Mouse (Mus musculus) limb, embryonic 11.5 days (tissue): Measurements from ENCODE around the gene Lrrc4. TPM values are rescaled to one million over a fixed set of nuclear protein-coding genes. Genes with fewer than 3 reads are reported as not detected.

ENCODE experiments used
- ATAC-seq: fragments of 200-750 bp; cut with Nextera tagmentation; 2 replicates; pipeline ENCODE4 v1.8.0; 2017; ENCODE audit warnings: low read depth; ENCODE audit not compliant: insufficient number of reproducible peaks, low FRiP score, low TSS enrichment
- DNase-seq: peaks from one replicate; pipeline ENCODE4 v3.0.0-alpha.2; 2015; ENCODE audit warnings: low spot score
- H3K27ac ChIP-seq: fragments of 300-500 bp; sonication (generic); replicated peaks from 2 replicates; pipeline ENCODE4 v1.5.1; 2014; ENCODE audit warnings: low read depth, mild to moderate bottlenecking, low read length
- H3K27me3 ChIP-seq: fragments of 300-500 bp; sonication (generic); 2 replicates; pipeline ENCODE4 v1.6.1; 2014; ENCODE audit warnings: mild to moderate bottlenecking, low read length, mixed read lengths; ENCODE audit not compliant: control insufficient read depth, insufficient read depth
- H3K36me3 ChIP-seq: fragments of 300-500 bp; sonication (generic); 2 replicates; pipeline ENCODE4 v1.6.1; 2014; ENCODE audit warnings: mild to moderate bottlenecking, low read length, moderate library complexity, mixed read lengths; ENCODE audit not compliant: control insufficient read depth, insufficient read depth
- H3K4me1 ChIP-seq: fragments of 300-500 bp; sonication (generic); 2 replicates; pipeline ENCODE4 v1.6.1; 2014; ENCODE audit warnings: low read length, mixed read lengths; ENCODE audit not compliant: control insufficient read depth, insufficient read depth
- H3K4me2 ChIP-seq: fragments of 300-500 bp; sonication (generic); 2 replicates; pipeline ENCODE4 v1.6.1; 2014; ENCODE audit warnings: low read depth, mild to moderate bottlenecking, moderate library complexity; ENCODE audit not compliant: severe bottlenecking
- H3K4me3 ChIP-seq: fragments of 300-500 bp; sonication (generic); 2 replicates; pipeline ENCODE4 v1.5.1; 2014; ENCODE audit warnings: low read depth, low read length
- H3K9ac ChIP-seq: fragments of 300-500 bp; sonication (generic); 2 replicates; pipeline ENCODE4 v1.6.1; 2014; ENCODE audit warnings: mild to moderate bottlenecking, low read length
- H3K9me3 ChIP-seq: fragments of 300-500 bp; sonication (generic); 2 replicates; pipeline ENCODE4 v1.6.1; 2016; ENCODE audit warnings: low read length; ENCODE audit not compliant: control insufficient read depth
- WGBS: fragments of 180-500 bp; shearing (Covaris S2); extraction: QIAGEN DNeasy Blood & Tissue Kit; methylation state at CpG from one replicate; pipeline ENCODE4 v1.1.7; 2014; 5-methylcytosine and 5-hydroxymethylcytosine counted together
- polyA plus RNA-seq: library from polyadenylated mRNA; unstranded; fragments of >200 nt; fragmentation: Nextera tagmentation; extraction: Ambion mirVana; gene quantifications from 2 replicates; pipeline ENCODE4 v1.2.1, GENCODE M21; 2014

Lrrc4 gene
- polyA plus RNA-seq, 1 experiment from 2014 or later, result 0.48 TPM

DNA sequence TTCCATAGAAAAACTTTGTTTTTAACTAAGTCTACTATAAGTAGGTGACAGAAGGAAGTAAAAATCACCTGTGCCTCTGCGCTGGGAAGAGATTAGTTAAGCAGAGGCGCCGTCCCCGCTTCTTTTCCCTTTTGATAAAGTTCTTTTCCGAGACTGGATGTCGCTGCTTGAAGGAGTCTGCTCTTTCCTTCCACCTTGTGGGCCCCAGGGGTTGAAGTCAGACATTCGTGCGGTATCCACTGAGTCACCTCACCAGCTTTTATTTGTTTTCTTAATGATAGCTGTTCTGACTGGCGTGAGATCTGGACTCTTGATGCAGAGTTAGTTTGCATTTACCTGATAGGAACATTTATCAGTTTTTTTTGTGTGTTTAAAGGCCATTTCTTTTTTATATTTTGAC is 96.4 kb downstream of the Lrrc4 start:
- no peak for ATAC-seq
- no peaks in the 10 kb centered on the region for H3K36me3 ChIP-seq
- DNase-seq, result no peak

DNA sequence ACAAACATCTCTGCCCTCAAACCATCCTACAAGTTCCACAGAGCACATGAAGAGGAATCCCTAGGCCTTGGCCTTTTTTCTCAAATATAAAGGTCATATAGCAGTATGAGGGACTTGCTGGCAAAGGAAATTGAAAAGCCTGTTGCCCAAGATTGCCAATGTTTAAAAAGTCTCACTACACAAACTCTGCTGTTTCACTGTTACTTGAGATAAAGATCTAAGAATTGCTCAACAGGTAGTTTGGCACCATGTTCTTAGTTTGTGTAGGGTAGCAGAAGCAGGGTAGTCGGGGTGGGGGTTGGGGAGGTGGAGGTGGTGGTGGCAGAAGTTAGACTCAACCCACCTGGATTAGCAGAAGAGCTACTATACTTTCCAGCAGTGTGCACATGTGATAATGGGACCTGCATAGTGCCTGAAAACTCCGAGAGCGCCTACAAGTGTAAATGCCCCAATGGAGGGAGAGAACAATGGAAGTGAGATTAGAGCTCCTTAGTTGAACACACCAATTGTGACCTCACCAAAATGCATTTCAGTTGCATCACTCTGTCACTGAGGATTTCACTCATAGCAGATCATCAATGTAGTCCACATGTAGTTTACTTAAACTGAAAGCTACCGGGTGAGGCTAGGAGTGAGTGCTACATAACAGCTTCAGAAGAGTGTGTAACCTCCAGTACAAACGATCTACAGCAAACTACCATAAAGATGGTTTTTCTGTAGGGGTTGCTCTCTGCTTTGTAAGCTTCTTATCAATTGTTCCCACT is 97.5 kb downstream of the Lrrc4 start:
- Histone ChIP-seq H3K4me2 (no peak overlapping the region), H3K9me3 (no peaks in the 10 kb centered on the region), H3K4me1 (no peaks in the 10 kb centered on the region), H3K36me3 (no peaks in the 10 kb centered on the region), H3K27ac (no peak overlapping the region), H3K4me3 (no peak overlapping the region), H3K9ac (no peak overlapping the region), H3K27me3 (no peaks in the 10 kb centered on the region)
- DNase-seq (no peak), ATAC-seq (no peak)
- WGBS, result 85% methylated on average over 5 of the region's 5 CpGs

More for the DNA sequence above, 96.4 kb downstream of the Lrrc4 start:
- Histone ChIP-seq H3K27ac (no peak overlapping the region), H3K4me1 (no peaks in the 10 kb centered on the region), H3K27me3 (no peaks in the 10 kb centered on the region), H3K9me3 (no peaks in the 10 kb centered on the region), H3K9ac (no peak overlapping the region), H3K4me3 (no peak overlapping the region), H3K4me2 (no peak overlapping the region)
- WGBS, result 81% methylated on average over 9 of the region's 9 CpGs

DNA sequence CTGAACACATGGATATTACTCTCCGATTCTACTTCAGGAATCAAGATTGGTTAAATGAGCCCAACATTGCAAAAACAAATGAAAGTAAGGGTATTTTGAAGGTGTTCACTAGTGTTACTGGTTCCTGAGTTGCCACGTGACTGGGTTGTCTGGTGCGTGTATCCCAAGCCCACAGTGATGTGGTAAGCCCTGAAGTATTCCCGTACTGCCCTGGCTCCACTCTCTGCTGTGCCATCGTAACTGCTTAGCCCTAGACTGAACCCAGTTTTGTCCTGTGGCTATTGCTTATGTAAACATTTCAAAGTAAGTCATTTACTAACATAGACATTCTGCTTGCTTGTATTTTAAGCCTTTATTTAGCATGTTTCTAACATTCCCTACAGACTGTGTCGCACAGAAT is 100.3 kb downstream of the Lrrc4 start:
- Histone ChIP-seq H3K36me3 (no peaks in the 10 kb centered on the region), H3K4me1 (0 out of 2 replicates have a peak, but pooled peaks cover 2% of the 10 kb centered on the region), H3K4me2 (no peak overlapping the region), H3K27me3 (no peaks in the 10 kb centered on the region), H3K27ac (no peak overlapping the region), H3K9me3 (no peaks in the 10 kb centered on the region), H3K9ac (no peak overlapping the region), H3K4me3 (no peak overlapping the region)
- DNase-seq, result no peak
- 95% methylated on average over 6 of the region's 6 CpGs for WGBS
- no peak for ATAC-seq

DNA sequence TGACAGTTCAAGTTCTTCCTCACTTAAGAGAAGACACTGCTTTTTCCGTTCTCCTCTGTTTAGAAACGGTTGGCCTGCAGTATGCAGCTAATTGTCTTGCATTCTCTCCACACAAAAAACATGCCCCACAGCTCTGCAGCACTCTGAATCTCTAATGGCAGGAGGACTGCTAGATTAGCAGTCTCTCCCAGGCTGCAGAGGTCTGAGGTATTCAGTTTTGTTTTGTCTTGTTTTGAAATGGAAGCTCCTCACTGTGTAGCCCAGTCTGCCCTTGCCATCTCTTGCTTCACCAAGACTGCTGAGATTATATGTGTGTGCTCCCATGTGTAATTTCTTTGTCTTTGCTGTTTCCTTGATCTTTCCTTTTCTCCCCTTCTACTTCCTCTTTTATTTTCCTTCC is 101.9 kb downstream of the Lrrc4 start:
- Histone ChIP-seq H3K27ac (no peak overlapping the region), H3K4me1 (0 out of 2 replicates have a peak, but pooled peaks cover 2% of the 10 kb centered on the region), H3K27me3 (no peaks in the 10 kb centered on the region), H3K9ac (no peak overlapping the region), H3K4me2 (no peak overlapping the region), H3K9me3 (no peaks in the 10 kb centered on the region), H3K36me3 (no peaks in the 10 kb centered on the region), H3K4me3 (no peak overlapping the region)
- ATAC-seq (no peak), DNase-seq (no peak)
- 45% methylated on average over 2 of the region's 2 CpGs for WGBS

DNA sequence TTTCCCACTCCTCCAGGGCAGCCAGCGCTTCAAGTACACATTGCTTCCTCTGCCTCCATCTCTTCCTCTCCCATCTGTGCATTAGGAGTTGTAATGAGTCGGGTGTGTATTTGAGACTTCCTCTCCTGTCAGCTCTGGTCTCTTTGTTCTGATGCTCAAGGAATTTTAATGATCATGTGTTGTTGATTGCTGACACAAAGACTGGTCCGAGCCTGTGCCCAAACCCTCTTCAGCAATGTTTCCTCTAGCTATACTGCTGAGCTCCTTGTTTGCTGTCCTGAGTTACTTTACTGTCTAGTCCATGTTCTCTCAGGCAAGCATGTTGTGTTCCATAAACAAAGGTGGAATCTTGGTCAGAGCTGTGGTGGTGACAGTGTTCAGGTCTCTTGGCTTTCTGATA is 102.3 kb downstream of the Lrrc4 start:
- H3K4me3 ChIP-seq, result no peak overlapping the region
- WGBS, result 25% methylated on average over 3 of the region's 3 CpGs
- H3K9me3 ChIP-seq, result no peaks in the 10 kb centered on the region
- H3K27ac ChIP-seq, result no peak overlapping the region
- H3K4me2 ChIP-seq, result no peak overlapping the region
- DNase-seq (no peak), ATAC-seq (no peak)
- H3K36me3 ChIP-seq, result no peaks in the 10 kb centered on the region
- H3K9ac ChIP-seq, result no peak overlapping the region
- no peaks in the 10 kb centered on the region for H3K27me3 ChIP-seq
- H3K4me1 ChIP-seq, result 0 out of 2 replicates have a peak, but pooled peaks cover 2% of the 10 kb centered on the region

DNA sequence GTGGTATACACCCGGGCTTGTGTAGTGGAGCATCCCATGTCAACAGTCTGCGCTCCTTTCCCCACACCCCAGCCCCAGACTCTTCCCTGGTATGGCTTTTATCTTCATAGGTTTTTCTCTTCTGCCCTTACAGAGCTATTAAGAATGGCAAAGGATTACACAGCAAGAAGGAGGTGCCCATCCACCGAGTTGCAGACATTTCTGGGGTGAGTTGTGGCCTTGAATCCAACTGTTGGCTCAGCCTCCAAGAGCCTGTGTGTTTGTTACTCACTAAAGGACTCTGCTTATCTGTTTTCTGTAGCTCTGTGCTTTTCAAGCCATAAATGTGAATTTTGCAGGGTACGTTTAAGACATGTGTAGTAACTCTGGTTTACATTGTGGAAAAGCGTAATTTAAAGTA is 106.8 kb downstream of the Lrrc4 start:
- no peak overlapping the region for H3K9ac ChIP-seq
- no peak overlapping the region for H3K27ac ChIP-seq
- H3K36me3 ChIP-seq, result no peaks in the 10 kb centered on the region
- H3K27me3 ChIP-seq, result no peaks in the 10 kb centered on the region
- H3K4me3 ChIP-seq, result no peak overlapping the region
- no peak for ATAC-seq
- H3K4me1 ChIP-seq, result 0 out of 2 replicates have a peak, but pooled peaks cover 2% of the 10 kb centered on the region
- no peak overlapping the region for H3K4me2 ChIP-seq
- 83% methylated on average over 5 of the region's 5 CpGs for WGBS
- DNase-seq, result no peak
- H3K9me3 ChIP-seq, result no peaks in the 10 kb centered on the region

DNA sequence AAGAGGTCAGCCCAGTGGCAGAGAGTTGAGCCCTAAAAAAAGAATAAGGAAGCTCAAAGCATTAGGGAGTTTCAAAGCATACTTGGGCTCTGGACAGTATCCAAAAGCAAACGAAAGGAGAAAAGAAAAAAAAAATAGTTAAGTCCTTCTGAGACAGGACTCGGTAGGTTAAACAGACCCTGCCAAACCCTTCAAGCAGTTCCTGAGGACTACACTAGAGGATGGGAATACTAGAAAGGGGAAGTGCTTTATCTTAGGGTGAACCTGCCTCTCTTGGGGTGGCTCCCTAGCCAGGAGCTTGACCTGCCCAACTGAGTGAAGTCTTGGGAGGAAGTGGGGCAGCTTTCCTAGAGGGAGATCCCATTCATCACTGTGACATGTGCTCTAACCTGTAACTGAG is 108.5 kb downstream of the Lrrc4 start:
- Histone ChIP-seq H3K27me3 (no peaks in the 10 kb centered on the region), H3K9me3 (no peaks in the 10 kb centered on the region), H3K27ac (no peak overlapping the region), H3K4me3 (no peak overlapping the region), H3K36me3 (no peaks in the 10 kb centered on the region), H3K9ac (no peak overlapping the region), H3K4me2 (no peak overlapping the region), H3K4me1 (no peaks in the 10 kb centered on the region)
- DNase-seq (no peak), ATAC-seq (no peak)
- WGBS, result 87% methylated on average over 2 of the region's 2 CpGs

DNA sequence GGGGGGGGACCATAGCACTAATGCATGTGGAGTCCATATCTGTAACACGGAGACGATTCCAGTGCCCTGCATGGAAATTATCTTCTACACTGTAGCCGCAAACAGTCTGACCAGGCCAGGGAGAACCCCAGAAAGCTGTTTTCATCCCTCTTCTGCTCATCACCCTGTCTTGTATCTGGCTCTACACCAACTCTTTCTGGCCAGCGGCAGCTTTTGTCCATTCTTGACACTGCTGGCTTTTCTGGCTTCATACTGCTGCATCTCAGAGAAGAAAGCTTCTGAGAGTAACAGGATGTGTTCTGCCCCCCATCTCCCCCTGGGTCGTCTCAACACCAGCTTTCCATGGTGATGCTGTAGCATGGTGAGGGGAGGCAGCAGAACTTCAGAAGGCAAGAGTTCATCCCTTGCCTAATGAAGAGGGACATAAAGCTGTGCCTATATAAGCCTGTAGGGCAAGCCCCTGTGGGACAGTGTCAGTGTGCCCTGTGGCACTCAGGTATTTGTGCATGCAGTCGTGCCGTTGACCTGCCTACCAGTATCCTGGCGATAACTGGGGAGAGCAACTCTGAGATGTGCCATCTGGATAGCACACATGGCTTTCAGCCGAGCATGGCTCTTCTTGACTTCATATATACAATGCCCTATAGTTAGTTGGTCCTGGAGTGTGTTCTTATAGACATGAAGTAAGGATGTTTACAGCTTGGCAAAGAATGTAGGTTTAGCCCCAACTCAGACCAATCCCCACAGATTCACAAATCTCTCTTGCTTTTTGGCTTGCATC is 111.0 kb downstream of the Lrrc4 start:
- WGBS, result 93% methylated on average over 9 of the region's 9 CpGs

More for the DNA sequence above, 111.0 kb downstream of the Lrrc4 start:
- no peaks in the 10 kb centered on the region for H3K27me3 ChIP-seq
- no peaks in the 10 kb centered on the region for H3K9me3 ChIP-seq
- H3K27ac ChIP-seq, result no peak overlapping the region
- no peak overlapping the region for H3K4me2 ChIP-seq
- H3K4me1 ChIP-seq, result no peaks in the 10 kb centered on the region
- H3K9ac ChIP-seq, result no peak overlapping the region
- no peak for DNase-seq
- no peak overlapping the region for H3K4me3 ChIP-seq
- H3K36me3 ChIP-seq, result no peaks in the 10 kb centered on the region
- ATAC-seq, result no peak
